Mouse (Mus musculus) lung, postnatal 0 days (tissue): Measurements from ENCODE around the gene Ccdc130. TPM values are rescaled to one million over a fixed set of nuclear protein-coding genes. Genes with fewer than 3 reads are reported as not detected.
A peak's percentile ranks its signal among the peaks of the same experiment; 100 is the strongest.

Source experiments
- ATAC-seq: fragments of 200-750 bp; cut with Nextera tagmentation; 2 replicates; pipeline ENCODE4 v1.8.0; 2017; ENCODE audit warnings: moderate library complexity
- DNase-seq: peaks from one replicate; pipeline ENCODE4 v3.0.0-alpha.2; 2016; ENCODE audit warnings: low spot score
- H3K27ac ChIP-seq: fragments of 300-500 bp; sonication (generic); 2 replicates; pipeline ENCODE4 v1.5.1; 2014; ENCODE audit warnings: antibody characterized with exemption, mild to moderate bottlenecking, low read length, mixed read lengths
- H3K27me3 ChIP-seq: fragments of 300-500 bp; sonication (generic); replicated peaks from 2 replicates; pipeline ENCODE4 v1.6.1; 2014; ENCODE audit warnings: low read length, mixed read lengths; ENCODE audit not compliant: insufficient read depth
- H3K36me3 ChIP-seq: fragments of 300-500 bp; sonication (generic); 2 replicates; pipeline ENCODE4 v1.6.1; 2014; ENCODE audit warnings: low read length, mixed read lengths; ENCODE audit not compliant: insufficient read depth
- H3K4me1 ChIP-seq: fragments of 300-500 bp; sonication (generic); 2 replicates; pipeline ENCODE4 v1.6.1; 2014; ENCODE audit warnings: antibody characterized with exemption, low read depth, low read length, mixed read lengths; ENCODE audit not compliant: insufficient read depth
- H3K4me2 ChIP-seq: fragments of 300-500 bp; sonication (generic); replicated peaks from 2 replicates; pipeline ENCODE4 v1.6.1; 2014; ENCODE audit warnings: low read depth, mild to moderate bottlenecking, low read length, moderate library complexity, mixed read lengths
- H3K4me3 ChIP-seq: fragments of 300-500 bp; sonication (generic); 2 replicates; pipeline ENCODE4 v1.5.1; 2014; ENCODE audit warnings: low read depth, low read length
- H3K9ac ChIP-seq: fragments of 300-500 bp; sonication (generic); replicated peaks from 2 replicates; pipeline ENCODE4 v1.6.1; 2014; ENCODE audit warnings: low read depth, mild to moderate bottlenecking
- H3K9me3 ChIP-seq: fragments of 300-500 bp; sonication (generic); 2 replicates; pipeline ENCODE4 v1.6.1; 2016; ENCODE audit warnings: low read length, mixed read lengths
- CTCF ChIP-seq: IDR thresholded peaks from 2 replicates; pipeline ENCODE4 v1.5.1; 2016; ENCODE audit warnings: antibody characterized with exemption, mild to moderate bottlenecking
- EP300 ChIP-seq: IDR thresholded peaks from 2 replicates; pipeline ENCODE4 v1.6.1; 2016; ENCODE audit warnings: antibody characterized with exemption, mild to moderate bottlenecking, control low read depth
- WGBS: fragments of 180-500 bp; shearing (Covaris S2); extraction: QIAGEN DNeasy Blood & Tissue Kit; methylation state at CpG from one replicate; pipeline ENCODE4 v1.1.7; 2014; 5-methylcytosine and 5-hydroxymethylcytosine counted together
- polyA plus RNA-seq: library from polyadenylated mRNA; unstranded; fragments of >200 nt; fragmentation: Nextera tagmentation; extraction: Ambion mirVana; gene quantifications from 2 replicates; pipeline ENCODE4 v1.2.1, GENCODE M21; 2015

Ccdc130 gene
- polyA plus RNA-seq, 1 experiment from 2014 or later: 17.4 TPM

- no peaks in the 10 kb centered on the region for H3K9me3 ChIP-seq
- DNase-seq (no peak), ATAC-seq (no peak)
- TF ChIP-seq EP300 (no peak), CTCF (no peak)
- H3K4me1 ChIP-seq: no peaks in the 10 kb centered on the region
- no peak overlapping the region for H3K27ac ChIP-seq
- no peak overlapping the region for H3K4me3 ChIP-seq
- WGBS: 90% methylated on average over 5 of the region's 5 CpGs
- H3K4me2 ChIP-seq: no peak overlapping the region
- H3K27me3 ChIP-seq: no peaks in the 10 kb centered on the region
- H3K36me3 ChIP-seq: peaks cover 45% of the 10 kb centered on the region
- no peak overlapping the region for H3K9ac ChIP-seq
Measured at GRCm38 (mm10) chr8:84218143-84218542, 52.0 kb downstream of the Ccdc130 start.

GRCm38 (mm10) chr8:84217206-84217605 is 53.0 kb downstream of the Ccdc130 start:
- Histone ChIP-seq H3K9me3 (no peaks in the 10 kb centered on the region), H3K27me3 (no peaks in the 10 kb centered on the region), H3K4me3 (no peak overlapping the region), H3K9ac (no peak overlapping the region), H3K27ac (no peak overlapping the region), H3K4me2 (no peak overlapping the region), H3K36me3 (peaks cover 44% of the 10 kb centered on the region), H3K4me1 (no peaks in the 10 kb centered on the region)
- DNase-seq: no peak
- ATAC-seq: no peak
- 96% methylated on average over 11 of the region's 11 CpGs for WGBS
- TF ChIP-seq EP300 (no peak), CTCF (no peak)

GRCm38 (mm10) chr8:84213277-84213676 is 56.9 kb downstream of the Ccdc130 start:
- 88% methylated on average over 4 of the region's 4 CpGs for WGBS

DNA sequence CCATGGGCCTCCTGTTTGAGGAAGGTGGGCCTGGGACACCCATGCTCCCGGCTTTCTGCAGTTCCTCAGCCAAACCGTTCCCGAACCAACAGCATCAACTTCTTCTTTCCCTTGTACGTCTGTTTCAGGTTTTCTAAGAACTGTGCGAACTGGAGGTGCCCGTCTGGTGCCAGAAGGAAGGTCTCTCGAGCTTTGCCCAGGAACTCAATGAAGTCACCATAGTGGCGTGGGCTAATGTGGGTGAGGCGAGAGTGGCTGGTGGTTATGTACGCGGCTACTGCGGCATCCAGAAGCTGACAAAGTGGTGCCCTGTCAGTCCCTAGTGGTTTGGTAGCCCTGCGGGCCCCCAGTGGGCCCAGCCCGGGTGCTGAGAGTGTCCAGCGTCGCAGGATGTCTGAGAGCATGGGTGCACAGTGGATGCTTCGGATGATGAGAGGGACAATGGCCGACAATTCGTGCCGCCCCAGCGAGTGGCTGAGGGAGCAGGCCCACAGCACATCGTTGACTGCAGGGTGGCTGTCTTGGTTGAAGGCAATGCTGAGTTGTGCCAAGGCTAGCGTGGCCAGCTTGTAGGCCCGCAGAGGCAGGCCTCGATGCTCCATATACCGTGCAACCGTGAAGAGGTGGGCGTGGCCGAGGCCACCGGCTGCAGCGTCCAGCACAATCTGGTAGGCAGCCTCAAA is 58.2 kb downstream of the Ccdc130 start:
- no peaks in the 10 kb centered on the region for H3K9me3 ChIP-seq
- no peaks in the 10 kb centered on the region for H3K27me3 ChIP-seq
- H3K27ac ChIP-seq: no peak overlapping the region
- ATAC-seq: no peak
- no peaks in the 10 kb centered on the region; the same call in 1 of the 2 replicates for H3K4me1 ChIP-seq
- no peak overlapping the region for H3K4me3 ChIP-seq
- H3K9ac ChIP-seq: no peak overlapping the region
- H3K36me3 ChIP-seq: peaks cover 43% of the 10 kb centered on the region
- no peak for DNase-seq
- no peak overlapping the region for H3K4me2 ChIP-seq
- TF ChIP-seq CTCF (no peak), EP300 (no peak)
- 80% methylated on average over 31 of the region's 31 CpGs for WGBS

More at GRCm38 (mm10) chr8:84213277-84213676, 56.9 kb downstream of the Ccdc130 start:
- Histone ChIP-seq H3K4me2 (no peak overlapping the region), H3K27me3 (no peaks in the 10 kb centered on the region), H3K4me1 (no peaks in the 10 kb centered on the region), H3K27ac (no peak overlapping the region), H3K9ac (no peak overlapping the region), H3K36me3 (peaks cover 48% of the 10 kb centered on the region), H3K4me3 (no peak overlapping the region), H3K9me3 (no peaks in the 10 kb centered on the region)
- no peak for TF ChIP-seq CTCF
- no peak for TF ChIP-seq EP300
- ATAC-seq (no peak), DNase-seq (no peak)

- Histone ChIP-seq H3K4me3 (no peak overlapping the region), H3K9ac (no peak overlapping the region), H3K9me3 (no peaks in the 10 kb centered on the region), H3K4me1 (no peaks in the 10 kb centered on the region; the same call in 1 of the 2 replicates), H3K4me2 (no peak overlapping the region), H3K36me3 (peaks cover 45% of the 10 kb centered on the region), H3K27me3 (no peaks in the 10 kb centered on the region), H3K27ac (no peak overlapping the region)
- no peak for ATAC-seq
- no peak for TF ChIP-seq CTCF
- TF ChIP-seq EP300: no peak
- 93% methylated on average over 3 of the region's 3 CpGs for WGBS
- DNase-seq: no peak
Measured at GRCm38 (mm10) chr8:84211202-84211601, 59.0 kb downstream of the Ccdc130 start.

DNA sequence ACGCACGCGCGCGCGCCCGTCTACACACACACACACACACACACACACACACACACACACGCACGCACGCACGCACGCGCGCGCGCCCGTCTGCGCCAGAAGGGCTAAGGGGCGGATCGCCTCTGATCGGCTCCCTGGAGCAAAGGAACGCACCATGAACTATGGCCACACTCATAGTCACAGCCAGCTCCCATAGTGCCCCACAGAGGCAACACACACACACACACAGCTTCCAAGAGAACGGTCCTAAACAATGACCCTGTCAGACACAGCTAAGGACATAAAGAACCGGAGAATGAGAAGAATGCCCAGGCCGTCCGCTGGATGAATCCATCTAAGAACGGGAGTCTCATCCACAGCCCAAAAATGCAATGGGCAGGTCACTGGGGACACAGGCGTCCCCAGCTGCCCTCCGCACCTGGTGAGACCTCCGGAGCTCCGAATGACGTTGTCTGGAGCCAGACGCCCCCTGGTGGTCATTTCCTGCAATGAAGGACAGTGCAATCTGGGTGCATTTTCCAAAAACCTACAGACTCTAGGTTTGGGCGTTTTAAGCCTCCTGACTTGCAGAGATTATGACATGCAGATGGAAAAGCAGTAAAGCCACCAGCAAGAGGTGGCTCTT is 59.9 kb downstream of the Ccdc130 start:
- peak; percentile 76 for DNase-seq
- TF ChIP-seq CTCF (peak; percentile 91), EP300 (no peak)
- H3K4me3 ChIP-seq: no peak overlapping the region
- peaks cover 45% of the 10 kb centered on the region for H3K36me3 ChIP-seq
- no peak overlapping the region for H3K9ac ChIP-seq
- no peak overlapping the region for H3K4me2 ChIP-seq
- no peaks in the 10 kb centered on the region; the same call in 1 of the 2 replicates for H3K4me1 ChIP-seq
- H3K27me3 ChIP-seq: no peaks in the 10 kb centered on the region
- H3K27ac ChIP-seq: 0 out of 2 replicates have a peak overlapping the region, but pooled peaks have one; percentile 1
- WGBS: 60% methylated on average over 32 of the region's 34 CpGs
- no peaks in the 10 kb centered on the region for H3K9me3 ChIP-seq
- ATAC-seq: peak; percentile 43
